Mouse (Mus musculus) cerebellum, postnatal 36 days (tissue): ENCODE data around the gene Arap1.
A peak's percentile ranks its signal among the peaks of the same experiment; 100 is the strongest.

Source experiments
- DNase-seq, 2 experiments: peaks; one replicate each; pipeline ENCODE4 v3.0.0; 2021 to 2022; ENCODE audit warnings: mixed read lengths in 2 of 2

Gene Arap1

GRCm38 (mm10) chr7:101367901-101368852, 20.3 kb downstream of the Arap1 start:
- no peak for DNase-seq

DNA sequence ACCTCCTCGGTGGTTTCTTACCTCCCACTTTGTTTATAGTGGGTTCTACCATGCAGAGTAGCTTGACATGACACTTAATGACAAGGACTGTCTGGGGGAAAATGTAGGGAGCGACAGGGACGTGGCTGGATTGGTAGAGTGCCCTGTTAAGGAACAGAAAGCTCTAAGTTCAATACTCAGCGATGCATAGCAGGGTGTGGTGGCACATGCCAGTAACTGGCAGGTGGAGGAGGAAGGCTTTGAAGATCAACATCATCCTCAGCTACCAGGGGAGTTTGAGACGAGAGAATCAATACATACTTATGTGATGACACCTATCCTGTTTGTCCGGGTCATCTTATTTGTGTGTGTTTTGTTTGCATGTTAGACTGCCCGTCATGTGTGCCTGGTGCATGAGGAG, 21.8 kb downstream of the Arap1 start:
- DNase-seq = no peak

DNA sequence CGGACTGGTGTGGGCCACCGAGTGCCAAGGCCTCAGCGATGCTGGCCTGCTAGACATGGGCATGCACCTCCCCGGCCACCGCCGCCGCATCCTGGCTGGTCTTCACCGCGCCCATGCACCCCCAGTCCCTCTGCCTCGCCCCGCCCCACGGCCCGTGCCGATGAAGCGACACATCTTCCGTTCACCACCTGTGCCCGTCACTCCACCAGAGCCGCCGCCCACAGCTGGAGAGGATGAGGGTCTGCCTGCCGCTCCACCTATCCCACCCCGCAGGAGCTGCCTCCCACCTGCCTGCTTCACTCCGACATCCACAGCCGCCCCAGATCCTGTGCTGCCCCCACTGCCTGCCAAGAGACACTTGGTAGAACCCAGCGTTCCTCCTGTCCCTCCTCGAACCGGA, 25.2 kb downstream of the Arap1 start:
- DNase-seq = no peak

- DNase-seq = peak in 1 of 2 experiments; percentile 58
Observed at GRCm38 (mm10) chr7:101374155-101374554, 26.3 kb downstream of the Arap1 start.

- no peak for DNase-seq
Observed at GRCm38 (mm10) chr7:101376701-101377340, 29.0 kb downstream of the Arap1 start.

- no peak for DNase-seq
Observed at GRCm38 (mm10) chr7:101377741-101378262, 29.9 kb downstream of the Arap1 start.

GRCm38 (mm10) chr7:101378285-101378684, 30.4 kb downstream of the Arap1 start:
- DNase-seq = no peak

GRCm38 (mm10) chr7:101378796-101379465, 31.1 kb downstream of the Arap1 start:
- no peak for DNase-seq

DNA sequence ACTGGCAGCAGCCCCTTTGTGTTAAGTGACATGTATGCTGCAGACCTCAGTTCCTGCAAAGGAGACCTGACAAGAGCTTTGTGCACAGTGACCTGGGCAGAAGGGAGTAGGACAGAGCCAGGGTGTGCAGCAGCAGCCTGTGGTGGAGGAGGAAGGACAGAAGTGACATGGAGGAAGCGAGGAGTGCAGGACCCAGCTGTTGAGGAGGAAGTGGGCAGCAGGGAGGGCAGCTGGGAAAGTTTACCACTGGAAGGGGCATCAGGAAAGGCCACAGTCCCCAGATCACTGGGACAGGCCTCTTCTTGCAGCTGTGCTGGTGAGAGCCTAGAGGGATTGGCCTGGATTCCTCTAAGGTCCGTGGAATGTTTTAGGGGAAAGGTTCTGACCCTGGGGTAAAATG, 31.9 kb downstream of the Arap1 start:
- DNase-seq = no peak

DNA sequence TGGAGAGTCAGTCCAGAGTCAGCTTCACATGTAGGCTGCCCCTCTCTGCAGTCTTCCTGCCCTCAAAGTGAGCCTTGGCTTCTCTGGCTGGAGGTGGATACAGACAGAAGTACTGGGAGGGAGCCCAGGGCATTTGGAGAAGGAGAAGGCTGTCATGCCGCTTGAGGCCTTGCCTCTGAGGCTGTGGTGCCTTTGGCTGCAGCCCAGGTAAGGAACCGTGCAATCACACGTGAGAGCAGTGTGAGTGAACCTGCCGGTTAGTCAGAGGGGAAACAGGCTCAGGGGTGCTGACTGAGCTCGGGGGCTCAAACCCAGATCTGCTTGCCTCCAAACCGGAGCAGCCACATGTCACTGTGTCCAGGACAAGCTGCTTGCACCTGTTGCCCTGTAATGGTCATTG, 33.6 kb downstream of the Arap1 start:
- no peak for DNase-seq

DNA sequence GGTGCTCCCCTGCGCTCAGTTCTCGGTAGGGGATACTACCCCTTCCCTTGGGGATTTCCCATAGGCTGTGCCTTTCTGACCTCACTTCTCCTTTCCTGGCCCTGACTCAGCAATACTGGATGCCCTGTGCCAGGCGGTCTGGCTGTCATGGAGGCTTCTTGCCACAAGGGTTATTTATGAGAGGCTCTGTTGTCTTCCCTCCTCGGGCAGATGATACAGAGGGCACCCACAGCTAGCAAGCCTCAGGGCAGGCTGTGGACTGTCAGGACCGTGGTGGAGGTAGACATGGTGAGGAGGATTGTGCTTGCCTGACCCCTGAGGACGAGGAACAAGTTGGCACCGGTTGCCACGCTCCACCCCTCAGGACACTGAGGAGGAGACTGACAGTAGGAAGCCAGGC, 34.5 kb downstream of the Arap1 start:
- DNase-seq = no peak

- DNase-seq = no peak
Observed at GRCm38 (mm10) chr7:101383756-101384155, 35.9 kb downstream of the Arap1 start.

DNA sequence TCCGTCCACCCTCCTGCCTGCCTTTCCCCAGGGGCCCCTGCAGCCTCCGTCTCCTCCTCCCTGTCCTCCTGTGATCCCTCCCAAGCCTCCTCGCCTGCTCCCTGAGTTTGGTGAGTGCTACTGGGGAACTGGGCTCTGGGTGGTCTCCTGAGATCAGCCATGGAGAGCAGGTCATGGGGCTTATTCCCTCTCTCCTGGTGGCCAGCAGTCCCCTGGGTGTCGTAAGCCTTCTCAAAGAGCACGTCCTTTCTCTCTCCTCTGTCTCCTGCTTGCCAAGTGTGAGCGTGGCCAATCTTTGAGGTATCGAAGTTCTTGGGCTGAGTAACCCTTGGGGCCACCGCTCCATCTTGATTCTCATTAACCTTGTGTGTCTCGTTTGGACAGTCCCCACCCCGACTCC, 37.1 kb downstream of the Arap1 start:
- DNase-seq = no peak

- no peak for DNase-seq
Observed at GRCm38 (mm10) chr7:101385331-101385733, 37.5 kb downstream of the Arap1 start.

DNA sequence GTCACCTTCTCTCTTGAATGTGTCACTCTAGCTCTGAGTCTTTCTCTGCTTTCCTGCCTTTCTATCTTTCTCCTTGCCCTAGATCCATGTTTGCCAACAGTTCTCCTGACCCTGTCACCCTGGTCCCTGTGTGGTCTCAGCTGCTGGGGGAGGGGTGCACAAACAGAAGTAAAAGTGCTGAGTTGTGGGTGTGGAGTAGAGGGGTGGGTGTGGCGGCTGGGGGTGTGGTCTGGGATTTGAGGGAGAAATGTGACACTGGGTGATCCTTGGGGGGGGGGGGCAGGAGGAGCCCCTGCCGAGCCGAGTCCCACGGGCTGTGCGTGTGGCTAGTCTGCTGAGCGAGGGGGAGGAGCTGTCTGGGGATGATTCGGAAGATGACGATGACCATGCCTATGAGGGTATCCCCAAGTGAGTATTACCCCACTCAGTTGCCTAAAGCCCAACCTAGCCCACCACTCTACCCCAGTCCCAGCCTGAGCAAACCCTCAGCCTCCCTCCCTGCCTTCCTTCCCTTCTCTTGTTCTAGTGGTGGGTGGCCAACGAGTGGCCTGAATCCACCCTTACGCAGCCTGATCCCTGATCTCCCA, 38.1 kb downstream of the Arap1 start:
- no peak for DNase-seq

- no peak for DNase-seq
Observed at GRCm38 (mm10) chr7:101389256-101389655, 41.4 kb downstream of the Arap1 start.

DNA sequence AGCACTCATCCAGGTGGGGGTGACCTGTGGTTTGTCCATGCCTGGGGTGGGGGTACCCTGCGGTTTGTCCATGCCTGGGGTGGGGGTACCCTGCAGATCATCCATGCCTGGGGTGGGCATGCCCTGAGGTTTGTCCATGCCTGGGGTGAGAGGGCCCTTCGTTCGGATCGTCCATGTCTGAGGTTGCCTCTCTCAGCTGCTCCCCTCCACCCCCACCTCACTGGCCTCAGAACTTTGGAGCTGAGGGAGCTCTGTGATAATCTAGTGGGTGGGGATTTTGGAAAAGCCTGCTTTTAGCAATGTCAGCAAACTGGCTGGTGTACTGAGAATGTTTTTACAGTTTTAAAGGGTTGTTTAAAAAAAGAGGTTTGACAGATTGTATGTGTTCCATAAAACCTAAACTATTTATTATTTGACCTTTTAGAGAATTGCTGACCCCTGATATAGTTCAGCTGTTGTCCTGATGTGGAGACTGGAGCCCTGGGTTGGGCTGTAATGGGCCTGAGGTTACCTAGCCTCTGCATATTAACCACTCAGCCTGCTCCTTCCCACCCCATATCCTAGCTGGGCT, 44.1 kb downstream of the Arap1 start:
- no peak for DNase-seq

DNA sequence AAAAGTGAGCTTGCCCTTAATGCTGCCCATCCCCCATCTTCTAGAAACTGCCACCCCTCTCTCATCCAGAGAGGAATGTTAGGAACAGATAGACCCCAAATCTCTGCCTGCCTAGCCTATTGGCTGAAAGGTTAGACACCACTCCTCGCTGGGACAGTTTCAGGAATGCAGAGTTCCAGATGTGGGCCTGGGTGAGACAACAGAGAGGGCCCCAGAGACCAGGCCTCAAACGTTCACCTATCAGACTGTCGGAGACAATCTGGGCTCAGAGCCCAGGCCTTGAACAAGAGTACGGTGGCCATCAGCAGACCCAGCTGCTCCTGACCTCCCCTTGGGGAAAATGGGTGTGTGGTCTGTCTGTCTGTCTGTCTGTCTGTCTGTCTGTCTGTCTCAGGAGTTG, 45.1 kb downstream of the Arap1 start:
- DNase-seq = no peak

GRCm38 (mm10) chr7:101393694-101394504, 46.0 kb downstream of the Arap1 start:
- no peak for DNase-seq

DNA sequence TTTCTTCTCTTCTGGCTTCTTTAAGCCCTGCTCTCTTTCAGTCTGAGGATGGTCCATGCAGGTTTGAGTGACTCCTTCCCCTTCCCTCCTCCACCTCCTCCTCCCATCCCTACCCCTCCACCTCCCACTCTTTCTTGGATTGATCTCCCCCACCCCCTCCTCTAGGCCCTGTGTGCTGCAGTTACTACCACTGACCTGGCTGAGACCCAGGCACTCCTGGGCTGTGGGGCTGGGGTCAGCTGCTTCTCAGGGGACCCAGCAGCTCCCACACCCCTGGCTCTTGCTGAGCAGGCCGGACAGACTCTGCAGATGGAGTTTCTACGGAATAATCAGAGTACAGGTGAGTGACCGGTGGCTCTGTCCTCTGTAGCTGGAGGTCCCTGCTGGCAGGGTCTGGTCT, 46.7 kb downstream of the Arap1 start:
- DNase-seq = no peak

GRCm38 (mm10) chr7:101395471-101395870, 47.6 kb downstream of the Arap1 start:
- DNase-seq = no peak

DNA sequence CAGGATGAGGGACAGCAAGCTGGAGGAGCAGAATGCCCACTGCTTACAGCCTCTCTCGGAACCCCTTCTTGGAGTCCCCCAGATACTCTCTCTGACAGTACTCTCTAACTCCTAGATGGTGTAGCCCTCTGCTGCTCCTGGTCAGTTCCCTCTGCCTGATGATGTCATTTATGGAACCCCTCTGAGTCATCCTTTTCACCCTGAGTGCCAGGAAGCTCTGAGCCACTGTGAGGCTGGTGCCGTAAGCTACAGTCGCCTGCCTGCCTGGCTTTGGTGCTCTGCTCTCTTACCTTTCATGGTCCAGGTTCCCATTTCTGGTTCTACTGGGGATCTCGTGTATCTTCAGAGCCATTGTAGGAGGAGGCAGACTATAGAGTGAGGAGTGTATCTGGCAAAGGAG, 49.3 kb downstream of the Arap1 start:
- no peak for DNase-seq
